Mouse (Mus musculus): Measurements from ENCODE around the gene Prr36. TPM values are rescaled to one million over a fixed set of nuclear protein-coding genes. Genes with fewer than 3 reads are reported as not detected.

Gene Prr36
- polyA plus RNA-seq, 1 experiment from 2014 or later: 27.1 TPM

GRCm38 (mm10) chr8:4252934-4253841, 35.9 kb upstream of the Prr36 start, which contains the start of gene Snapc2:
Gene Snapc2 (plus strand): TSS chr8:4253080.
- Histone ChIP-seq H3K27me3 (ENCODE audit: insufficient read depth, poor library complexity, severe bottlenecking) (peaks cover 23% of the 10 kb centered on the region), H3K27ac (peak within 1 kb of the TSS; percentile 95), H3K36me3 (peaks cover 57% of the 10 kb centered on the region), H3K4me3 (peak within 1 kb of the TSS; percentile 92), H3K4me1 (replicated peaks) (peaks cover 58% of the 10 kb centered on the region), H3K9me3 (no peaks in the 10 kb centered on the region)
- WGBS: 1% methylated on average over 69 of the region's 69 CpGs
- DNase-seq (ENCODE audit: low spot score): peak; percentile 95

- WGBS: 51% methylated on average over 8 of the region's 8 CpGs
- Histone ChIP-seq H3K4me3 (peak overlapping the region; percentile 92), H3K27me3 (ENCODE audit: insufficient read depth, poor library complexity, severe bottlenecking) (peaks cover 31% of the 10 kb centered on the region), H3K9me3 (no peaks in the 10 kb centered on the region), H3K27ac (peak overlapping the region; percentile 95), H3K36me3 (peaks cover 59% of the 10 kb centered on the region), H3K4me1 (replicated peaks) (peaks cover 53% of the 10 kb centered on the region)
- DNase-seq (ENCODE audit: low spot score): no peak
Observed at GRCm38 (mm10) chr8:4252116-4252760, 35.0 kb upstream of the Prr36 start.

GRCm38 (mm10) chr8:4250306-4250970, 33.2 kb upstream of the Prr36 start:
- peak; percentile 81 for DNase-seq (ENCODE audit: low spot score)
- H3K27me3 ChIP-seq (ENCODE audit: insufficient read depth, poor library complexity, severe bottlenecking): peaks cover 31% of the 10 kb centered on the region
- H3K4me1 ChIP-seq (replicated peaks): peaks cover 45% of the 10 kb centered on the region
- H3K36me3 ChIP-seq: peaks cover 59% of the 10 kb centered on the region
- H3K4me3 ChIP-seq: peak overlapping the region; percentile 9; the same call in 1 of the 2 replicates
- H3K27ac ChIP-seq: 0 out of 2 replicates have a peak overlapping the region, but pooled peaks have one; percentile 5
- H3K9me3 ChIP-seq: no peaks in the 10 kb centered on the region
- WGBS: 30% methylated on average over 26 of the region's 26 CpGs

GRCm38 (mm10) chr8:4249213-4249612, 32.0 kb upstream of the Prr36 start:
- Histone ChIP-seq H3K27ac (0 out of 2 replicates have a peak overlapping the region, but pooled peaks have one; percentile 50), H3K4me3 (peak overlapping the region; percentile 6; the same call in 1 of the 2 replicates), H3K36me3 (peaks cover 59% of the 10 kb centered on the region), H3K9me3 (no peaks in the 10 kb centered on the region), H3K27me3 (ENCODE audit: insufficient read depth, poor library complexity, severe bottlenecking) (peaks cover 31% of the 10 kb centered on the region), H3K4me1 (replicated peaks) (peaks cover 43% of the 10 kb centered on the region)
- WGBS: 13% methylated on average over 29 of the region's 29 CpGs
- peak; percentile 52 for DNase-seq (ENCODE audit: low spot score)

- Histone ChIP-seq H3K4me1 (replicated peaks) (peaks cover 34% of the 10 kb centered on the region), H3K27me3 (ENCODE audit: insufficient read depth, poor library complexity, severe bottlenecking) (peaks cover 31% of the 10 kb centered on the region), H3K27ac (no peak within 1 kb of the TSS), H3K9me3 (no peaks in the 10 kb centered on the region), H3K36me3 (peaks cover 70% of the 10 kb centered on the region), H3K4me3 (no peak within 1 kb of the TSS)
- DNase-seq (ENCODE audit: low spot score): no peak
- 80% methylated on average over 15 of the region's 15 CpGs for WGBS
Observed at GRCm38 (mm10) chr8:4247951-4248540, 30.8 kb upstream of the Prr36 start, which contains the start of gene Tgfbr3l. Gene Tgfbr3l (plus strand): TSS chr8:4248214.

GRCm38 (mm10) chr8:4247241-4247640, 30.0 kb upstream of the Prr36 start:
- DNase-seq (ENCODE audit: low spot score): no peak
- 92% methylated on average over 8 of the region's 8 CpGs for WGBS
- no peak overlapping the region for H3K4me3 ChIP-seq
- H3K9me3 ChIP-seq: no peaks in the 10 kb centered on the region
- H3K27ac ChIP-seq: no peak overlapping the region
- H3K4me1 ChIP-seq (replicated peaks): peaks cover 29% of the 10 kb centered on the region
- peaks cover 78% of the 10 kb centered on the region for H3K36me3 ChIP-seq
- H3K27me3 ChIP-seq (ENCODE audit: insufficient read depth, poor library complexity, severe bottlenecking): peaks cover 31% of the 10 kb centered on the region

GRCm38 (mm10) chr8:4245737-4246136, 28.5 kb upstream of the Prr36 start:
- Histone ChIP-seq H3K4me3 (no peak overlapping the region), H3K27ac (no peak overlapping the region), H3K27me3 (ENCODE audit: insufficient read depth, poor library complexity, severe bottlenecking) (peaks cover 31% of the 10 kb centered on the region), H3K36me3 (peaks cover 92% of the 10 kb centered on the region), H3K9me3 (no peaks in the 10 kb centered on the region), H3K4me1 (replicated peaks) (peaks cover 30% of the 10 kb centered on the region)
- DNase-seq (ENCODE audit: low spot score): no peak
- 91% methylated on average over 13 of the region's 13 CpGs for WGBS

GRCm38 (mm10) chr8:4245061-4245460, 27.8 kb upstream of the Prr36 start:
- WGBS: 96% methylated on average over 5 of the region's 5 CpGs
- no peak overlapping the region for H3K27ac ChIP-seq
- no peak for DNase-seq (ENCODE audit: low spot score)
- no peak overlapping the region for H3K4me3 ChIP-seq
- H3K9me3 ChIP-seq: no peaks in the 10 kb centered on the region
- peaks cover 27% of the 10 kb centered on the region for H3K27me3 ChIP-seq (ENCODE audit: insufficient read depth, poor library complexity, severe bottlenecking)
- H3K4me1 ChIP-seq (replicated peaks): peaks cover 29% of the 10 kb centered on the region
- peaks cover 96% of the 10 kb centered on the region for H3K36me3 ChIP-seq

GRCm38 (mm10) chr8:4239193-4239890, 22.1 kb upstream of the Prr36 start:
- Histone ChIP-seq H3K27me3 (ENCODE audit: insufficient read depth, poor library complexity, severe bottlenecking) (peaks cover 18% of the 10 kb centered on the region), H3K4me1 (replicated peaks) (peaks cover 24% of the 10 kb centered on the region), H3K9me3 (no peaks in the 10 kb centered on the region), H3K36me3 (peaks cover 41% of the 10 kb centered on the region), H3K27ac (peak overlapping the region; percentile 98), H3K4me3 (peak overlapping the region; percentile 84)
- WGBS: 16% methylated on average over 19 of the region's 19 CpGs
- DNase-seq (ENCODE audit: low spot score): no peak

- Histone ChIP-seq H3K27ac (peak within 1 kb of the TSS; percentile 98), H3K4me3 (peak within 1 kb of the TSS; percentile 84), H3K4me1 (replicated peaks) (peaks cover 24% of the 10 kb centered on the region), H3K27me3 (ENCODE audit: insufficient read depth, poor library complexity, severe bottlenecking) (peaks cover 21% of the 10 kb centered on the region), H3K36me3 (peaks cover 34% of the 10 kb centered on the region), H3K9me3 (no peaks in the 10 kb centered on the region)
- WGBS: under 1% methylated on average over 71 of the region's 71 CpGs
- peak; percentile 100 for DNase-seq (ENCODE audit: low spot score)
Observed at GRCm38 (mm10) chr8:4238434-4239192, 21.4 kb upstream of the Prr36 start, which contains the start of the genes Map2k7 and Gm49320. Gene Map2k7 (plus strand): TSS chr8:4238740. Gene Gm49320 (plus strand): TSS chr8:4238865.

GRCm38 (mm10) chr8:4237814-4238433, 20.7 kb upstream of the Prr36 start:
- peak overlapping the region; percentile 98 for H3K27ac ChIP-seq
- DNase-seq (ENCODE audit: low spot score): no peak
- H3K27me3 ChIP-seq (ENCODE audit: insufficient read depth, poor library complexity, severe bottlenecking): peaks cover 21% of the 10 kb centered on the region
- peak overlapping the region; percentile 84 for H3K4me3 ChIP-seq
- WGBS: 24% methylated on average over 15 of the region's 15 CpGs
- no peaks in the 10 kb centered on the region for H3K9me3 ChIP-seq
- peaks cover 24% of the 10 kb centered on the region for H3K4me1 ChIP-seq (replicated peaks)
- H3K36me3 ChIP-seq: peaks cover 27% of the 10 kb centered on the region
